ENCODE assay signal across 18 mouse cellular contexts in genomic region chr19:57970342-57970895, GRCm38 (mm10).
DNase-seq lines count a peak whose midpoint lies in the region; ATAC-seq and TF ChIP-seq lines count a peak whose summit lies in the region.
"Had no signal": no experiment of that assay in that cellular context is flagged by ENCODE, and none has a peak within 500 bp of the region (broad histone marks: within the 10 kb centered on the region; RNA-seq: fewer than 3 reads in every experiment).

No protein-coding gene starts in this region.

- peak; percentile 18 for DNase-seq in kidney, postnatal 0 days (ENCODE audit: low spot score)
- peak; percentile 33 to 44 for DNase-seq in right cerebral cortex, adult 2 months (ENCODE audit: low spot score in 2 of 2)
- DNase-seq in right cerebral cortex, postnatal 10 days (ENCODE audit: low spot score in 2 of 2): no peak
- peak; percentile 24 for DNase-seq in fibroblast of lung, adult 2 months (ENCODE audit: low read depth)
- DNase-seq in ovary, postnatal 10 days (ENCODE audit: low spot score): no peak
- no peak for DNase-seq in cerebellum, adult 11 months
- DNase-seq: cerebellum, adult 11-12 months; cerebellum, postnatal 36 days; gastrocnemius, adult 2 months; kidney, adult 18-20 months; kidney, postnatal 4 days; retina, postnatal 1 day had no signal

- H3K27me3 ChIP-seq in kidney, postnatal 0 days (ENCODE audit: insufficient read depth, low read length): no peaks in the 10 kb centered on the region
- no peaks in the 10 kb centered on the region for H3K27me3 ChIP-seq in kidney, embryonic 15.5 days
- H3K27me3 ChIP-seq: embryonic facial prominence, embryonic 12.5 days; neural tube, embryonic 15.5 days; Patski had no signal

- 79% methylated on average over 13 of the region's 13 CpGs for WGBS in kidney, postnatal 0 days
- WGBS in kidney, embryonic 15.5 days: 79% methylated on average over 13 of the region's 13 CpGs

- H3K9me3 ChIP-seq in kidney, postnatal 0 days (replicated peaks; ENCODE audit: low read length): no peaks in the 10 kb centered on the region
- no peaks in the 10 kb centered on the region for H3K9me3 ChIP-seq in kidney, embryonic 15.5 days (replicated peaks)
- H3K9me3 ChIP-seq: embryonic facial prominence, embryonic 12.5 days; midbrain, embryonic 10.5 days; neural tube, embryonic 15.5 days had no signal

- no peaks in the 10 kb centered on the region for H3K36me3 ChIP-seq in kidney, postnatal 0 days (ENCODE audit: insufficient read depth, low read length)
- peaks cover 8% of the 10 kb centered on the region for H3K36me3 ChIP-seq in kidney, embryonic 15.5 days
- H3K36me3 ChIP-seq: embryonic facial prominence, embryonic 12.5 days; neural tube, embryonic 15.5 days had no signal

- no peak overlapping the region for H3K4me3 ChIP-seq in kidney, postnatal 0 days (replicated peaks; ENCODE audit: low read depth, low read length)
- H3K4me3 ChIP-seq in kidney, embryonic 15.5 days (replicated peaks): no peak overlapping the region
- H3K4me3 ChIP-seq: embryonic facial prominence, embryonic 12.5 days; gastrocnemius, adult 2 months; midbrain, embryonic 10.5 days; neural tube, embryonic 15.5 days had no signal

- no peak overlapping the region for H3K27ac ChIP-seq in kidney, postnatal 0 days
- H3K27ac ChIP-seq in kidney, embryonic 15.5 days: no peak overlapping the region
- H3K27ac ChIP-seq: embryonic facial prominence, embryonic 12.5 days; gastrocnemius, adult 2 months; hindbrain, embryonic 14.5 days; midbrain, embryonic 10.5 days; neural tube, embryonic 15.5 days had no signal

- no peak overlapping the region for H3K4me2 ChIP-seq in kidney, postnatal 0 days (ENCODE audit: low read length)
- no peak overlapping the region for H3K4me2 ChIP-seq in kidney, embryonic 15.5 days
- H3K4me2 ChIP-seq: embryonic facial prominence, embryonic 12.5 days; hindbrain, embryonic 14.5 days; neural tube, embryonic 15.5 days had no signal

- ATAC-seq in kidney, postnatal 0 days (replicated peaks; ENCODE audit: low FRiP score, low read depth): no peak
- ATAC-seq in kidney, embryonic 15.5 days (replicated peaks; ENCODE audit: low FRiP score): no peak
- ATAC-seq: Patski had no signal

- H3K9ac ChIP-seq in kidney, postnatal 0 days (ENCODE audit: low read depth, low read length): no peak overlapping the region
- no peak overlapping the region for H3K9ac ChIP-seq in kidney, embryonic 15.5 days
- H3K9ac ChIP-seq: embryonic facial prominence, embryonic 12.5 days; hindbrain, embryonic 14.5 days; neural tube, embryonic 15.5 days had no signal

- H3K4me1 ChIP-seq in kidney, postnatal 0 days (replicated peaks; ENCODE audit: insufficient read depth, low read length): no peaks in the 10 kb centered on the region
- H3K4me1 ChIP-seq in kidney, embryonic 15.5 days: no peaks in the 10 kb centered on the region
- H3K4me1 ChIP-seq: embryonic facial prominence, embryonic 12.5 days; midbrain, embryonic 10.5 days; neural tube, embryonic 15.5 days had no signal

- TF ChIP-seq CTCF in kidney, postnatal 0 days (IDR thresholded peaks at IDR 0.05; ENCODE audit: low read depth): 0 out of 2 replicates have a peak, but pooled peaks have one; percentile 25

Comparison
In these comparisons a context has a peak if more than half of its experiments do, and no peak if none do; other contexts are left out.
1. DNase-seq: peak in kidney, postnatal 0 days (single experiment), right cerebral cortex, adult 2 months (2 of 2) and fibroblast of lung, adult 2 months (single experiment); none in right cerebral cortex, postnatal 10 days (0 of 2), ovary, postnatal 10 days (single experiment) and cerebellum, adult 11 months (single experiment).